Mouse (Mus musculus) frontal cortex, postnatal 36 days (tissue): Measurements from ENCODE around the gene Atp8b4.
A peak's percentile ranks its signal among the peaks of the same experiment; 100 is the strongest.
"Not testable (repeated sequence)": the region's sequence is repeated elsewhere in the genome, so short reads cannot be mapped to it uniquely, and the experiment has no call there.

Experiments used
- DNase-seq, 2 experiments: peaks; one replicate each; pipeline ENCODE4 v3.0.0; 2022; ENCODE audit warnings: low spot score in 2 of 2

Gene Atp8b4

GRCm38 (mm10) chr2:126495832-126496695, 4.4 kb downstream of the Atp8b4 start:
- DNase-seq: no peak

GRCm38 (mm10) chr2:126495230-126495629, 5.2 kb downstream of the Atp8b4 start:
- no peak for DNase-seq

- DNase-seq: no peak
Measured at GRCm38 (mm10) chr2:126493306-126493705, 7.2 kb downstream of the Atp8b4 start.

DNA sequence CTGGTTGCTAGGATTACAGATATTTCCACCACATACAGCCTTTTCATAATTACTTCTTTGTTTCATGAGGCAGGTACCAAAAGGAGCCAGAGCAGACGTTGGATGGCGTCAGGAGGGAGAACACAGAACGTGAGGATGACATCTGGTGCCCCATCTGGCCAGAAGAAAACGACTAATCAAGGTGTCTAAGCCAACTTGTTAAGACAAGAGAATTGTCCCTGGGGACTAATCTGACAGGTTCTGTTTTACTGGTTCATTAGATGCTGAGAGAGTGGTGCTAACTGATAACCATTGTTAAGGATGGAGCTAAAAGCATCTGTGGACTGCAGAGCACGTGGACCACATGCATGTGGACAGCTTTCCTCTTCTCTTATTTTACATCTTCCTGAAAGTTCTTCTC, 7.8 kb downstream of the Atp8b4 start:
- no peak for DNase-seq

DNA sequence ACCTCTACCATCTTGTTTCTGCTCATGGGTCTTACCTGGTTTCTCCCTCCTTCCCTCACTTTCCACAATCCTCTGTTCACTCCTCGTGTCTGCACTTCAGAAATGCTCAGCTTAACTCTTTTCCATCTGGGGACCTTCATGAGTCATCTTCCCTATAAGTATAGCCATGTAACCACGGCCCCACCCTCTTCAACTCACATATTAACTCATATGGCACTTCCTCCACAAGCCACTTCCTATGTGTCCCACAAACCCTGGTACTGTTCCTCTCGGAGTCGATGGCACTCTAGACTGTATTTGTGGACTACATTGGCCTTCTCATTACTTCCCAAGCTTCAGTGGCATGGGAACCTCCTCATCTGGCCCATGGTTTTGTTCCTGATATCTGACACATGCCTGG, 9.0 kb downstream of the Atp8b4 start:
- no peak for DNase-seq

DNA sequence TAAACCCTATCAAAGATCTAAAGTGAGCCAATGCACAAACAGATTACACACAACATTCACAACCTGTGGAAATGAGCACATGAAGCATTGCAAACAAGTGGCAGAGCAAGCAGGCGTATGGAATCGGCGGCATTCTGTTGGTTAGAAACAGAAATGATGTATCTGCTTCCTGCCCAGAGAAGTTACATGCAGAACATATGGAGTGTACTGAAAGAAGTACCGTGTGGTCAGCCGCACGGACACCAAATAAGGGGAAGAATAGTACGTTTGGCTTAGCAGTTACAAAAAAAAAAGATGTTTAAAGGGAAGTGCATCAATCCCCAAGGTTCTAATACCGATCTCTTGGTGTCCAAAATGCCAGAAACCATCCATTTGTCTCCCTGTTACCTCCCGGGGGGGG, 9.9 kb downstream of the Atp8b4 start:
- no peak for DNase-seq

- no peak for DNase-seq
Measured at GRCm38 (mm10) chr2:126485262-126486017, 15.0 kb downstream of the Atp8b4 start.

DNA sequence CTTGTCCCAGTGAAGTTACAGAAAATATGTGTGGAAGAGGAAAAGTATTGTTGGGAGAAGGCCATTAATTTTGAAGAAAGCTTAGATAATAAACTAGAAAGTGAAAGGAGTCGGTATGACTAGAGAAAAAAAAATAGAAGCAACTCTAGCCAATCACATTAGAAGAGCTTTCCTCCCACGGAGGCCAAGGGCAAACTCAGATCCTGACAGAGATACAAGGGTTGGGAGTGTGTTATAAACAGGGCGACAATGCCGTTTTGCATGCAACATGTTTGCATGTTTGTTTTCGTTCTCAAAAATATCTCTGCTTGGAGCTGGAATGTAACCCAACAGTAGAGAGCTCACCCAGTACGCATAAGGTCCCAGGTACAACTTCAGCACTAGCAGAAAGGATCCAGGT, 17.1 kb downstream of the Atp8b4 start:
- no peak for DNase-seq

GRCm38 (mm10) chr2:126477556-126477955, 22.9 kb downstream of the Atp8b4 start:
- no peak for DNase-seq

GRCm38 (mm10) chr2:126475681-126476410, 24.6 kb downstream of the Atp8b4 start:
- DNase-seq: no peak

DNA sequence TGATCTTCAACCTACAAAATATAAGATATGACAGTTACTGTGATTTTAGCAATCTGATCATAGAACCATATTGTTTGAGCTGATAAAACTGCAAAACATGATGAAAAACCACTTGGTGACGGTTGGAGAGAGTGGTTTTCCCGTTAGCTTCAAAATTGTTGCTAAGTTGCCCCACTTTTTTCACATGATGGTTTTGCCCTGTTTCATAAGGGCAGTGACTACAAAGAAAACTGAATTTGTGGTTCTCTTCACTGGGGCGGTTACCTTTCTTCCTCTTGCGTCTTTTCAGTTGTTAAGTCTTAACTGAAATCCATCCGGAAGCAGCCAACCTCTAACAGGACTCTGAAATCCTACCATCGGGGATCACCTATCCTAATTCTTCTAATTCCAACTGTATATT, 26.5 kb downstream of the Atp8b4 start:
- DNase-seq: no peak

DNA sequence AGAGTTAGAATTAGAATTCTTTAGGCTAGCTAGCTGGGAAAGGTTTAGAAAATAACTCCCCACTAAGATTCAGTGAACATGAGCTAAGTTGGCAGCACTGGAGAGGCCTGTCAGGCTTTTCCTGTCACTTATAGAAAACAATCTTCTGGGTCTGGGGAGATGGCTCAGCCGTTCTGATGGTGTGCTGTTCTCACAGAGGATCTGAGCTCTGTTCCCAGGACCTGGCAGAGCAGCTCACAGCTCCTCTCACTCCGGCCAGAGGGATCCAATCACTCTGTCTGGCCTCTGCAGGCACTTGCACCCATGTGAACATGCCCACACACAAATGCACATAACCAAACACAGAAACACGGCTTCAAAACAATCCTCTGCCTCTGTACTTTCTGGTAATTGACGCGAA, 27.6 kb downstream of the Atp8b4 start:
- DNase-seq: no peak

- no peak for DNase-seq
Measured at GRCm38 (mm10) chr2:126467790-126468189, 32.7 kb downstream of the Atp8b4 start.

- no peak for DNase-seq
Measured at GRCm38 (mm10) chr2:126466391-126467134, 33.9 kb downstream of the Atp8b4 start.

GRCm38 (mm10) chr2:126458661-126459060, 41.8 kb downstream of the Atp8b4 start:
- no peak for DNase-seq

DNA sequence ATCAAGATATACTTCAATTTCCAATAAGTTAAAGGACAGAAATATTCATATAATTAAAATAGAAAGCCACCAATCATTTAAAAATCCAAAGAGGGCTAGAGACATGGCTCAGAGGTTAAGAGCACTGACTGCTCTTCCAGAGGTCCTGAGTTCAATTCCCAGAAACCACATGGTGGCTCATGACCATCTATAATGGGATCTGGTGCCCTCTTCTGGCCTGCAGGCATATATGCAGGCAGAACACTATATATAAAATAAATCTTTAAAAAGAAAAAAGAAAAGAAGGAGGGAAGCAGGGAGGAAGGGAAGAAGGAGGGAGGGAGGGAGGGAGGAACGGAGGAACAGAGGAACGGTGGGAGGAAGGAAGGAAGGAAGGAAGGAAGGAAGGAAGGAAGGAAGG, 42.7 kb downstream of the Atp8b4 start:
- DNase-seq: not testable (repeated sequence)

DNA sequence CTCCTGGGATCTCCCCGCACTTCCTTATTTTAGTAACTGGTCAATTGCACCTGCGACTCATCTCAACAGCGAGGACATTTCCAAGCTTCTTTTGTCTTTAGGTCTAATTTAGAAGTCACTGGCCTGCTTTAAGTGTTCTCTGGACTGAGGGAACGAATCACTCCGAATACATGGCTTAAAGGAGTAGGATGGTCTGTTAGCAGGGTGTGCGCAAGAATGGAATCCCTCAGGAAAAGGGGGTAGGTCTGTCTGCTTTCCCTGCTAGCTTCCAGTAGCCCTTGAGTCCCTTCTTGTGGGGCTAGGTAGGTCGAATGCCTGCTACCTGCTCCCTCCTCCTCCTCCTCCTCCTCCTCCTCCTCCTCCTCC, 49.6 kb downstream of the Atp8b4 start:
- DNase-seq: no peak

DNA sequence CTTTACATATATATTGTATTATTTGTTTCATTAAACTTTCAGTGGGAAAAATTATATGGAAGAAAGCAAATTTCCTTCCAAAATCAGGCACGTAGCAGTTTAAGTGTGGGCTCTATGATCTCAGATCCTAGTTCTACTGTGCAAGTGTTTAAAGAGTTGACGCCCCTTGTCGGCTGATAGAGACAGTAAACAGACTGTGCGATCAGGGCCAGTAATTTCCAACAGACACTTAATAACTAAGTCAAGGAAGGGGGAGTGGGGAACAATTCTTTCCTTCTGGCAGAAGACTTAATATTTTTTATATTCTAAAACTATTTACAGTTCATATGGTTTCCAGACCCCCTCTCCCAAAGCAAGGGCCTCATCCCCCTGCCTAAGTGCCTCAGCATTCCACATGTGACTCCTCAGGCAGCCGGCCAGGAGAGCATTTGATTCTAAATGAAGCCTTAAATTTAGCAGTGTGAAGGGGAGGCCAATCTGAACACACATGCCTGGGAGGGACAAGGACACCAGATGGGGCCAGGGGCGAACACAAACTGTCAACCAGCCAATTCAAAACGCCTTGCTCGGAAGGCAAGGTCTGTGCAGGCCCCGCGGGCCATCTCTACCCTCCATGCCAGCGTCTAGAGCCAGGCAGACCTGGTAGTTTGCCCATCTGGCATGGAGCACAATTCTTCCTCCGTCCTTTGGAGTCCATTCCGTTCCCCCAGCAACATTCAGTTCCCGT, 50.1 kb downstream of the Atp8b4 start:
- peak; percentile 23 to 36 for DNase-seq

DNA sequence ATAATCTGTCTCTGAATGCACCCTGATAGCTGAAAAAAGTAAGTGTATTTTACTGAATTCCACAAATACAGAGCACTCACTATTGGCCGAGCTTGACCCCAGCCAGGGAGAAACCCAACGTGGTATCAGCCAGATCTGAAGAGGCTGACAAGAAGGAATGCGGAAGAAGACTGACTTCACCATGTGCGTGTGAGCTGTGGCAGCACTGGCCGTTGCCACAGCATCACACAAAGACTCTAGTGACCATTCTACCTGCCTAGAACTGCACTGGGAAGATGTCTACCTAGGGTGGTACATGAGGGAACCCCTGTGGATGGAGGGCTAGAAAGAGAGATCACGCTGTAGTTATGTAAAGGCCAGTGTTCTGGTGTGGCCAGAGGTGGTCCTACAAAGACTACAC, 55.4 kb downstream of the Atp8b4 start:
- no peak for DNase-seq

DNA sequence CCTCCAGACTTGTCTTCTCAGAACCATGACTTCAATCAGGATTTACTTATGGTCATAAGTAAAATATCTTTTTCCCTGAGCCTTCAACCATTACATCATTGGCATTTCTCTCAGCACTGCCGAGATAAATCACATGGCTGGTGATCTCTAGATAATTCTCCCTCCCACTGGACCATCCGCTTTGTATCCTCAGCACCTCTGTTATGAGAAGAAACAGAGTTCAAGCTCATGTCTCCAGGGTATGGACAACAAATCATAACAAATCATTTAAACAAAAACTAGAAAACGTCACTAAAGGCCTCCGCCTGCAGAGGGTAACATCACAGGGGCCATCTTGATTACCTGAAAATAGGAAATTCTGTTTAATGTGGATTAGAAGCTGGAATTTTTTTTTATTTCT, 58.9 kb downstream of the Atp8b4 start:
- DNase-seq: no peak

DNA sequence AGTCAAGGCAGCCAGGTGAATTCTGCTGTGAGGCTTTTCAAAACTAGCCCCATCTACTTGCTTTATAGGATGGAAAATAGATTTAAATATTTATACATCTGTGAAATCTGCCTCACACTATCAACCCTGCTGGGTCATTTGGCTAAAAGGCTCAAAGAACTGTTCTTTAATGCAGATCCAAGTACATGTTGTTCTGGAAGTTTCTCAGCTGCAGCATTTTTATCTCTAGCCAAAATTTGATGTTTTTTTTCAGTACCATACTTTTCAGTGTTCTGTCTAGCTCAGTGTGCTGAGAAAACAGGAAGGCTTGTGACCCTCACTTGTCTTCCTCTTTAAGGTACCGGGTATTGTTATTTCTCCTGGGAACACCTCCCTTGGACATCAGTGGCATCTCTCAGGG, 65.8 kb downstream of the Atp8b4 start:
- DNase-seq: no peak
